Mouse (Mus musculus) fat pad, adult 2 months (tissue): Measurements from ENCODE around the gene Gm10134.

Source experiments
- DNase-seq: peaks from one replicate; pipeline ENCODE4 v3.0.0-alpha.2; 2011; ENCODE audit warnings: low read depth, low spot score; ENCODE audit errors: extremely low read depth

Gm10134 gene

DNA sequence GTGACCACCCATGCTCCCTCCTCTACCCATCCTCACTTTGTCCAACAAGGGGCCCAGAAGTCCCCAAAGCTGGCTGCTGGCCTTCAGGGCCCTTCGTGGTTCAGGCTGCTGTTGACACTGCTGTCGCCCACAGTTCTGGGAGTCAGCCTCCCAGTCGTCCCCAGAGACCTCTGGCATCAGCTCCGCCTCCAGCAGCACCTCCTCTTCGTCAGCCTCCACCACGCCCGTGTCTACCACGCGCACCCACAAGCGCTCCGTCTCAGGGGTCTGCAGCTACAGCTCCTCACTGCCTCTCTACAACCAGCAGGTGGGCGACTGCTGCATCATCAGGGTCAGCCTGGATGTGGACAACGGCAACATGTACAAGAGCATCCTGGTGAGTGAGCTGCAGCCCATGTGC, 43.3 kb downstream of the Gm10134 start:
- DNase-seq = no peak

DNA sequence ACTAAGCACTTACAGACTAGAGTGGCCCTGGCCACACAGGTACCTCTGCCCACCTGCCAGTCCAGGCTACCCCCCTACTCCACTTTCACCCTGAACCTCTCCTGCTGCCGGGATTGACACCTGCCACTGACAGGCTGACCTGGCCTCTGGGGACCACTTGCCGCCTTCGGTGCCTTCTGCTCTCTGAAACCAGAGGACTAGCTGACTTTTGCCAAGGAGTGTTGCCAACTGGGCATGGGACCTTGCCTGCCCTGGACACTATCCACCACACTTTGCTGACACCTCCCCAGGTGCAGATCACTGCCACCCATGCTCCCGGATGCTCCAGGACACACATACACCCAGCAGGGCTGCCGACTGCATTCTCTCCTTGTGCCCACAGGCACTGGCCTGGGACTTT, 46.4 kb downstream of the Gm10134 start:
- DNase-seq = no peak
